Mouse (Mus musculus): ENCODE data around the gene Endog.
"Not testable (repeated sequence)": the region's sequence is repeated elsewhere in the genome, so short reads cannot be mapped to it uniquely, and the experiment has no call there.

Gene Endog

DNA sequence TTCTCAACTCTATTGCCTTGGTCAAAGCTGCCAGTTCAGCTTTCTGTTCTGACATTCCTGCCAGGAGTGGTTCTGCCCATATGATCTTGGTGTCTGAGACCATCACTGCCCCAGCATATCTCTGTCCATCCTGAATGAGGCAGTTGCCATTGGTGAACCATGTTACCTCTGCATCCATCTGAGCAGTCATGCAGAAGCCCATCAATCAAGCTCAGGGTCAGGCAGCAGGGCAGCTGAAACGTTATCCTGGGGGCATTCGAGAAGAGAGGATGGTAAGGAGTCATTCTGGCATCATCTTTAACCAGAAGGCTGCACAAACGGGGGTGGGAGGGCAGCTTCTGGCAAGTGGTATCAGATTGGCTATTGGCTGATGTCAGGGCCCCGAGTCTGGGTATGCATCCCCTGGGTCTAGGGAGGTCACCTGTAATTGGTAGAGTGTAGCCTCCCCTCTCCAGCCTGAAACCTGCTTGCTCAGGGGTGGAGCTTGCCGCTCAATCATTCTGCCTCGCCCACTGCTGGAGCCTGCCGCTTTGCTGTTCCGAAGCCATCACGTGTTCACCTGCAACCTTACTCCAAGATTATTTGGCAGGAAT lies 6.9 kb upstream of the Endog start:
- in situ Hi-C loops (cut with MseI, MboI): loop anchor here in 1 of 2 experiments (10.0 kb wide), 1 partner anchor 60 kb away; no protein-coding TSS in a partner anchor

DNA sequence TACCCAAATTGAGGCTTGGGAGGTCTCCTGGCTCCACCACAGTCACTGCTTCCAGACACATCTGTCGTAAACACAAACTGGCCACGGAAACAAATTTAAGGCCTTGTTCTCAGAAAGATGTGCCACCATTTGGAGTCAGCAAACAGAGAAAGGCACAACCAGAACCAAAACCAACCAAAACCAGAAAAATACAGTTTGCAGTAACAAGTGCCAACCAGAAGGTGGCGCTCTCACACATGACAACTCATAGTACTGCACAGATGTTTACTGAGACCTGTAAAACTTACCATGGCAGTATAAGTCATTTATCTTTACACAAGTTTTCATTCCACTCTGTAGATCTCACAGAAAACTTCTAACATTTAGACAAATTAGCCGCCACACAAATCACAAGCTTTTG lies 4.6 kb upstream of the Endog start:
- in situ Hi-C loops (cut with MseI, MboI): loop anchor here in 1 of 2 experiments (10.0 kb wide), 1 partner anchor 62 kb away; no protein-coding TSS in a partner anchor

DNA sequence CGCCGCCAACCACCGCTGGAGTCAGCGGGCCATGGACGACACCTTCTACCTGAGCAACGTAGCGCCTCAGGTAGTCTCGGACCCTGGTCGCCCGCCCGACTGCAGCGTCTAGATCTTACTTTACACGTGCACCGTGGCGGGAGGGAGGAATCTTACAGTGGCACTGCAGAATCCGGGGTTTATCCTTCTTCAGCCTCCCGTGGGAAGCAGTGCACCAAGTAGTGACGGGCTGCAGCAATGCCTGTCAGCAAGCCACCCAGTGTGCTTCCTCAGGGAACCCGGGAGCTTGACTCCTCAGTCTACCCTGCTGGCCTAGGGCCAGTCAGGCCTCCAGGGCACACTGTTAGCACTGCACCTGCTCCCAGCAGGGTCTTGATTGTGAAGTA lies 697 bp downstream of the Endog start:
- in situ Hi-C loops (cut with MseI, MboI): no loop called here

DNA sequence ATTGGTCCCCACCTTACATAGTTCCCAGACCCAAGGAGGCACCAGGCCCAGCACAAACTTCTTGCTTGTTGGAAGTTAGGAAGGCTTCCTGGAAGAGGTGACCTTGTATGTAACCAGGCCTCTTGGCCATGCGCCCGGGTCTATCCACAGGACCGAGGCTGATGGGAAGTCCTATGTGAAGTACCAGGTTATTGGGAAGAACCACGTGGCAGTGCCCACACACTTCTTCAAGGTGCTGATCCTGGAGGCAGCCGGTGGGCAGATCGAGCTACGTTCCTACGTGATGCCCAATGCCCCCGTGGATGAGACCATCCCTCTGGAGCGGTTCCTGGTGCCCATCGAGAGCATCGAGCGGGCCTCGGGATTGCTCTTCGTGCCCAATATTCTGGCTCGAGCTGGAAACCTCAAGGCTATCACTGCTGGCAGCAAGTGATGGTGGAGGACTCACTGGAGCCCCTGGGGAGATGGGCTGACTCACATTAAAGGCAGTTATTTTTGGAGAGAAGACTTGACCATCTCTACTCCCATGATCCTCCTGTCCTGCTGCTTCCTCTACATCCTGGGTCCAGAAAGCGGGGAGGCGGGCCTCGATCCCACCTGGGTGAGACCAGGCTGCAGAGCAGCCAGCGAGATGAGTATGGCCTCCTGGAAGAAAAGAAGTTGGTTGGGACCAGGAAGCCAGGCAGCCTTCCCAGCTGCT lies 2.4 kb downstream of the Endog start:
- in situ Hi-C loops (cut with MseI, MboI): no loop called here

DNA sequence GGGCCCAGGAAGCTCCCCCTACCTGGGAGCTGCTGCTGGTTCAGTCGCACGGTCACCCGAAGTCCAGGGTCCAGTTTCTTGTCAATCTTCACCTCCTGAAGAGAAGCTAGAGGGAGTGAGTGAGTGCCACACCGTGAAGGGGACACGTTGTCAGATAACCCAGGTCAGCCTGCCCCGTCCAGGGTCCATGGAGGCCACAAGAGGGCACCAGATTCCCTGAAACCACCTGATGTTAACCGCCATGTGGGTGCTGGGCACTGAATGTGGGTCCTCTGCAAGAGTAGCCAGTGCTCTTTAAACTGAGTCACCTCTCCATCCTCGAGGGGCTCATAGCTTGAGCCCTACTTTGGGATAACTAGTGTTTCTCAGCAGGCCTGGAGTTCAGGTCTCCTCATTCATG lies 4.6 kb downstream of the Endog start:
- in situ Hi-C loops (cut with MseI, MboI): no loop called here

DNA sequence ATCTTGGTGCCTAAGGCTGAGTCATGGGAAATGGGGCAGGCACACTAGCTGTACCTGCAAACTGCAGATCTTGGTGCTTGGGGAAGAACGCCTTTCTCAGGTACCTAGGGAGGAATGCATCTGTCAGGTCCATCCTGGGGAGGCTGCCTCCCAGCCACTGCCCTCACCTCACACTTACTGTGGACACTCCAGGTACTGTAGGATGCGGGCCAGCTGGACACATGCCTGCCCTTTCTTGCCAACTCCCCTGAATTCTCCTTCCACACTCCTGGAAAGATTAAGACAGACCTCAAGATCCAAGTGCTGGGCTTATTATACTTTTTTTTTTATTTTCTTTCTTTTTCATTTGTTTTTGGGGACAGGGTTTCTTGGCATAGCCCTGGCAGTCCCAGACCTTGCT lies 5.3 kb downstream of the Endog start:
- in situ Hi-C loops (cut with MseI, MboI): no loop called here

DNA sequence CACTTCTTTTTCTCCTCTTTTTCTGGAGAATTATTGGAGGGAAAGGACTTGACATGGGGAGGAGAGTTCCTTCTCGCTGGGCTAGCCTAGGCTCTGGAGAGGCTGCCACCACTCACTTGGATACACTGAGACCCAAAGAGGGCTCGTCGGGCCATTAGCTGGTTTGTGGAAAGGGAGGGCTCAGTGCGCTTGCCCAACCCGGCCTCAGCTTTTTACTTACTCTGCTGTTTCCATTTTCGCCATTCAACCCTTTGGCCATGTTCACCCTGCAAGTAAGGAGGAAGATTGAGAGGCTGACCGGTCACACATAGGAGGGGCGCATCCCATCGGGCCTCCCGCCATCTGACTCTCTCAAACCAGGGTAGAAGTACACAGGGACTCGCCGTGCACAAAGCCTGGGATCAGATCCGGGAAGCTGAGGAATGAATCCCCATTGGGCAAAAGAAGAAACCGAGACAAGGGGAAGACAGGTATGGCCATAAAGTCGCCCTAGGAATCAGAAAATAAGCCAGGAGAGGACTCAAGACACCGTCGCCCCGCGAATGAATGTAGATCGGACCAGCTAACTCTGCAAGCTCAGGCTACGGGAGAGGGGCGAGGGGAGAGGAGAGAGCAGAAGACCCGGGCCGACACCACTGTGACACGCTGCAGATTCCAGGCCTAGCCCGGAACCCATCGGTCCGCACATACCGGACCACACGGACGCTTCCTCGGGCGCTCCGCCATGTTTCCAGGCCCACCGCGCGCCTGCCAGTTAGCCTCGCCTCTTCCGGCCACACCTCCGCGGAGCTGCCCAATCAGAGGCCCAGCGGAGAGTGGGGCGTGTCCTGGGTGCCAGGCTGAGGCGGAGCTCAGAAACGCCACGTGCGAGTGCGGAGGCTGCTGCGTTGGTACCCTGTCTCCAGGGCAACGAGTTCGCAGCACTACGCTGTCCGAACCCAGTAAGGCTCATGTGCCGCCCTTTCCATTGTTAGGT lies 6.7 kb downstream of the Endog start, which contains the start of gene Spout1:
TSS of gene Spout1 (minus strand) at position 760 of the 976 bp plus-strand sequence.
- in situ Hi-C loops (cut with MseI, MboI): no loop called here

DNA sequence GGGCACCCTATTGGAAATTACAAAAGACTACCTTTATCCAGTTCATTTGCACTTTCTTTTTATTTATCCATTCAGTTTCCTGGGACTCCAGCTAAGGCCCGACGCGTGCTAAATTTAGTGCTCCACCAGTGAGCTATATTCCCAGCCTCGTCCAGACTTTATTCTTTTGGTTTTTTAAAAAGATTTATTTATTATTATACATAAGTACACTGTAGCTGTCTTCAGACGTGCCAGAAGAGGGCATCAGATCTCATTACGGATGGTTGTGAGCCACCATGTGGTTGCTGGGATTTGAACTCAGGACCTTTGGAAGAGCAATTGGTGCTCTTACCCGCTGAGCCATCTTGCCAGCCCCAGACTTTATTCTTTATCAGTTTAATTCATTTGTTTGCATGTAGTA lies 7.4 kb downstream of the Endog start:
- in situ Hi-C loops (cut with MseI, MboI): not testable (repeated sequence)

DNA sequence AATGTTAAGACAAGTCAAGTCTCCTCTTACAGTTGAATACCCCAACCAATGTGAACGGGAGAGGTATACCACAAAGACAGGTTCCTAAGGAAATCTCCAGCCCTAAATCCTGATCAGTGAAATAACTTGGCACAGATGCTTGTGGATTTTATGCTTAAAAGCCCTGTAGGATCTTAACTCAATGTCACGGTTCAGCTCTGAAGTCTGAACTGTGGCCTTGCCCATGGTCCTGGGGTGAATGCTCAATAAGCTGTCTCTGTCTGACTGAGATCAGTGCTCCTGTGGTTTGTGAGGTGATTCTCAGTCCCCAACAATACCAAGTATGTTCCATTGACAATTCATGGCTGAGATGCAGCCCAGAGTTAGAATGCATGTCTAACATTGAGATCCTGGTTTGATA lies 11.1 kb downstream of the Endog start:
- in situ Hi-C loops (cut with MseI, MboI): no loop called here

DNA sequence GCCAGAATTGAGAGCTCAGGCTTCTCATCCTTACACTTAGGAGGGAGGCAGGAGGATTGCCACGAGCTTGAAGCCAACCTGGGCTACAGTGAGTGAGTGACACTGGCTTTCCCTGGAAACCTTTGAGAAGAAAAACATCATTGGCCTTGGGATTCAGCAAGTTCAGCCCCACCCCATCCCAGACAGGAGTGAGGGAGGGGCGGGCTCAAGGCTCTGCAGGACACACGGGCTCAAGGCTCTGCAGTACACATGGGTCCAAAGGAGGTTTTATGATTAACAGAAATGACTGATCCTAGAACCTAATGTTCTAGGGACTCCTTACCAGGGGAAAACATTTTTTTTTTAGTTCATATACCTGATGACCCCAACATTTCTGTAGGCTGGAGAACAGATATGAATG lies 12.4 kb downstream of the Endog start:
- in situ Hi-C loops (cut with MseI, MboI): no loop called here

DNA sequence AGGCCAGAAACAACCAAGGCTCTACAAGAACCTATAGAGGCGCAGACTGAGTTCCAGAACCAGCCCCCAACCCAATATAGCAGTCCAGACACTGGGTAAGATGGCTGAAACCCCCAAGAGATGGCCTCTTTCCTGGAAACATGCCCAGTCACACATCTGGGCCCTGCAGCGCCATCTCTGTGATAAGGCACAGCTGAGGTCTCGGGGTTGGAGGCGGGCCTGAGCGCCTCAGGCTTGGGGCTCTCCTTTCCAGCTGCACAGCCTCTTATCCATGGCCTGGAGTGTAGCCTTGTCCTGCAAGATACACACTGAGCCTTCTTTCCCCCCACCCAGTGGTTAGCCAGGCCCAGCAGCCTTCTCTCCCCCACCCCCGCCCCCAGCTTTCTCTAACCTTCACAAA lies 14.0 kb downstream of the Endog start:
- in situ Hi-C loops (cut with MseI, MboI): no loop called here

DNA sequence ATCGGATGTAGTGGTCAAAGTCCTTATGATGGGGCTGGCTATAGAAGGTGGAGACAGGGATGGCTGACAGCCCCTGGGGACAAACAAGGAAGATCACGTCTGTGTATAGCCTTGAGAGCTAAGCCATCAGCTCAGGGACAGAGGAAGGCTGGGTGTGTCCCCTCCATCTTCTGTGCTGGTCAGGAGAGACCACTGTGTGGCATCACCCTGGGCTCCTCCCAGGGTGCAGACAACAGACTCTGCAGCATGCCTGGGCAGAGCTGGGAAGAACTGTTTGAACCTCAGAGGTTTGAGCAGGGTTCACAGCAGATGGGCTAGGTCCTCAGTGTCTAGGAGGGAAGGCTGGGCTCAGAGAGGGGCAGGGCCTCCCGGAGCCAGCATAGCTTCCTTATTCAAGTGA lies 14.4 kb downstream of the Endog start:
- in situ Hi-C loops (cut with MseI, MboI): no loop called here

DNA sequence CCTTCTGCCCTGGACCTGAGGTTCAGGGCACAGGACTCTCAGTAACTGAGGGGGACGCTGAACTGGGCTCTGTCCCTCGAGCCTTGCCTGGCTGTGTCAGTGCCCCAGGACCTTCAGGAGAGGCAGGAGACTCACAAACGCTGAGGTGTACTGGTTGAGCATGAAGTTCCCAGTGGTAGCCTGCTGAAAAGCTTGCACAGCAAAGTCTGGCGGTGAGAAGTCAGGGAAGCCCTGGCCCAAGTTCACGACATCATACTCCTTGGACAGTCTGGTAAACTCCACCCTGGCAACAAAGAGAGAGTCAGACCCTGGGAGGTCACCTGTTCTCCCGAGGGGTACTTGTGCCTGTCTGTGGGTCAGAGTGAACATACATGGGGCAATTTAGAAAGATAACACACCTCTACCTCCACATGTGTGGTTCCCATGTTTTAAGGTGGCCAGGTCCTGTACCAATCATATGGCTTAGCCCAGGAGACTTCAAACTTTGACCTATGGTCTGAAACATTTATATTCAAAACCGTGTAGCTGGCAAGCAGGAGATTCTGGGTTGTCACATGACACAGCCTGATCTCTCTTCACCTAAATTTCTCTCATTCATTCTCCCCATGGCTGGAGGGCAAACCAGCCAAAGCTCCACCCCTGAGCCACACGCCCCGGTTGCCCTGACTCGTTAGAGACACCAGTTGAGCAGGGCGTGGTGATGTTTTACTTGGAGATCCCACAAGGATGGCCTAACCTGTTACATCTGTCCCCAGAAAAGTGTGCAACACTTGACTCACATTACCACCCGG lies 20.7 kb downstream of the Endog start:
- in situ Hi-C loops (cut with MseI, MboI): no loop called here

DNA sequence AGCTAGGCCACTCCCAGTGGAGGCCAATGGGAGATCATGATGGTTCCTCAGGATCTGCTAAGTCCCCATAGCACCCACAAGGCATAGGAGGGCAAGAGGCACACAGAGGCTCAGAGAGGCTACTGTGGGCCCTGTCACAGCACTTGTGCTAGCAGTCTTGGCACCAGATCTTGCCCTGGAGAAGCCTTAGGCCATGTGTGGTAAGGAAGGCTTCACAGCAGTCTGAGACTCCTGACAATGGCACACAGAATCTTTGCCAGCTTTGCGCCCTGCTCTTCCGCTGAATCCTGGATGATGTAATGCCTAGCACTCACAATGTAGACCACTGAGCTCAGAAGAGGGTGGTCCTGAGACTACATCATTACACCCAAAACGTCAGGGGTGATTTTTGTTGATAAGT lies 23.4 kb downstream of the Endog start:
- in situ Hi-C loops (cut with MseI, MboI): no loop called here

DNA sequence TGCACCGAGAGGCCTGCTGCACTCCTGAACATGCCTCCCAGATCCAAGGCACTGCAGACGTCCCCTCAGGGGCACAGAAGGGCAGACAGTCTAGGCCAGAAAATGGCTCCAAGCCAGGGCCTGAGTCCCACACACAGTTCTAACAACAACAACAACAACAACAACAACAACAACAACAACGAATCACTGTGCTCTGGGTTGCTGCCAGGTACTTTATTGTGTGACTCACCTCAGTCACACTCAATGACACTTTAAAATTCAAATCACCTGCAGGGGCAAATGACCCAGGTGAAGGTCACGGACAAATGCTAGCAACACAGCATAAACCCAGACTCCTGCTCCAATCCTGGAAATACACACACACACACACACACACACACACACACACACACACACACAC lies 26.7 kb downstream of the Endog start:
- in situ Hi-C loops (cut with MseI, MboI): no loop called here

DNA sequence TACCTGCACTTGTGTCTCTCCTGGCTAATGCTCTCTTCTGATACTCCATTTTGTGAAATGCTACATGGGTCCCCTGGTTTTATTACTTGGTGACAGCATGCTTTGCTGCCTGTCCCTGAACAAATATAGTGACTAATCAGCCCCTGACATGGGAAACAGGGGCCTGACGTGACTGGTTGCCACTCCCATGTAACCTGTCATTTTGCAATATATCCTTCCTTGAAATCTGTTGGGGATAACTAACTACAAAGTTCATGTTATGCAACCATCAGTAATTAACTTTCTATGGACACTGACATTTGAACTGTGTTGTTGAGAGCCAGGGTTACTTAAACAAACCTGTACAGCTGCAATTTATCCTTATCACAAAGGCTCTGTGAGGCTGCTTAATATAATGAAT lies 28.7 kb downstream of the Endog start:
- in situ Hi-C loops (cut with MseI, MboI): no loop called here

DNA sequence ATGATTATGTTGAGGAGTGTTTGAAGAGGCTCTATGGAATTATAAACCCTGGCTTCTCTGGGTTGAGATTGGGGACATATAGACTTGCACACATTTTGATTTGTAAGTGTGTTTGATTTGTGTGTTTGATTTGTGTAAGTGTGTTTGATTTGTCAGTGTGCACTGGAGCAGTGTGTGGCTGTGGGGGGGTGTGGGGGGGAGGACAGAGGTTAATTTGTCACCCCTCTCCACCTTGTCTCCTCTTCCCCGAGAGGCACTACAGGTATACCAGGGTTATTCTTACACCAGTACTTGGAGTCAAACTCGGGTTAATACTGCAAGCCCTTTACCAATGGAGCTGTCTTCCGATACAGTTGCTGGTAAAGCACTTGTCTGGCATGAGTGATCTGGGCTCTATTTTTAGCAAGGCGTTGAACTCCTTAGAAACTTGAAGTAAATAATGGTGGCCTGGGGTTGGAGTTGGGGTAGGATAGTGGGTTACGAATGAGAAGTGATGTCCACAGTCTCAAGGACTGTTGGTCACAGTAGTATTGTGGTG lies 29.2 kb downstream of the Endog start:
- in situ Hi-C loops (cut with MseI, MboI): no loop called here

DNA sequence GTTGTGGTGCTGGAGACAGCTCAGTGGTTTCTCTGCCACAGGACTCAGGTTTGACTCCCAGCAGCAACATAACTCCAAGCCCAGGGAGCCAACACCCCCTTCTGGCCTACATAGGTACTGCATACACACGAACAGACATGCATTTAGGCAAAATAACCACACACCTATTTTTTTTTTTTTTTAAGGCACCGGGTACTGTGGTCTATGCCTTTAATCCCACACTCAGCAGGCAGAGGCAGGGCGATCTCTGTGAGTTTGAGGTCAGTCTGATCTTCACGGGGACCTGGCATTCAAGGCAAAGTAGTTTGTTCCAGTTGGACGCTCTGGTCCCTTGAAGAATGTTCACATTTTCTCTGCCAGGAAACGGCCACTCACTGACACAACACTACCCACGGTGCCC lies 32.1 kb downstream of the Endog start:
- in situ Hi-C loops (cut with MseI, MboI): no loop called here

DNA sequence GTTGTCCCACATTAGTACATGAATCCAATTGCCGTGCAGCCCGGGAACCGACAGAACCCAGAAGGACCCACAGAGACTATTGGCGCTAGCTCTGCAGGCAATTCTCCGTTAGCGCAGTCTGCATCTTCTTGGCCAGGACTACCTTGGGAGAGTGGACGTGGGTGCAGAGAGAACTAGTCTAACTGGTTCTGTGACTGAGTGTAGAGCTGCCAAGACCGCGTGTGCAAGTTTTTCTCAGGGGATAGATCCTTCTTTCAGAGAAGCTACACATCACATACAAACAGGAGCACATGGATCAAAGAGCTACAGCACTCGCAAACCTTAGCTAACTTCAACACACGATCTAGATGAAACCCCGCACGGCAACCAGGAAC lies 33.9 kb downstream of the Endog start:
- in situ Hi-C loops (cut with MseI, MboI): no loop called here

DNA sequence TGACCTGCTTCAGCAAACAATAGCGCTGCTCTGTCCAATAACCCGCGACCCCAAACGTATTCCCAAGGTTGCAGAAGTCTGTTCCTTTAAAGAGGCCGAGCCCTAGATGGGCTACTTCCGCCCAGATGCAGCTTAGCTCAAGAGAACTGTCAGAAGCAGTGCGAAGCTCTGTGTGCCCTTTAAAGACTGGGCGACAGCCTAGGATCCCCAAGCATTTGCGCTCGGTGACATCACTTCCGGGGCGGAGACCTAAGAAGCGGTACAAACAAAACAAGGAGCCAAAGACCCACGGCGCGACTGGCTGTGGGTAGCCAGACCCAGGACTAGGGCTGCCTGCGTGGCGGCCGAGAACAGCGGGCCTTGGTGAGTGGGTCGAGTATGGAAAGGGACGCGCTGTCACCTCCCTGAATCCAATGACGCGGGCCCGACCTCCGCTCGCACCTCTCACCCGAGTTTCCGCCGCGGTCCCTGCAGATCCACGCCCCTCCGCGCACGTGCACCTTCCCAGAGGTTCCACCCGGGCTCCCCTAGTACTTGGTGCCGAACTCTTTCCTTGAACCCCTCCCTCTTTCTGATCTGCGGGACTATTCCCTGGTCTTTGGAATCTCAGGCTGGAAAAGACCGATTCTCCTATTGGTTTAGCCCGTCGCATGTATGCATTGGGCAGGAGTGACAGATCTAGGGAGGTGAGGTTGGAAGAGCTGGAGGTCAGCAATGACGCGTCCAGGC lies 34.5 kb downstream of the Endog start, which contains the start of gene Kyat1:
TSS of gene Kyat1 (minus strand) at position 219 of the 729 bp plus-strand sequence.
- in situ Hi-C loops (cut with MseI, MboI): no loop called here

DNA sequence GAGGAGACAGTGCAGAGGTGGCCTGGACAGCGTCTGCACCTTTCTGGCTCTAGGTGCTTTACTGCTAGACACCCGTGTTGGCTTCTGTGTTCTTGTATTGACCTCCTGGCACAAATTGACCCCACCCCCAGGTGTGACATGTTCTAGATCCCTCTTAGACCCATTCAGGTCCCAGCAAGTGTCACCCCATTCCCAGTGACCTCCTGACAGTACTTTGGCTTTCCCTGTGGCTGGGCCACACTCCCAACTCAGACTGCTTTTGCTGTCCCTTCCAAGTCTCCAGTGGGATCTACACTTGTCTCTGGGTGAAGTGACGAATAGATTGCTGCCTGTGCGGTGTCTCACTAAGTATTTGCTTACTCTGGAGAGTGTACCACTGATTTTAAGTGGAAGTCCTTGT lies 36.1 kb downstream of the Endog start:
- in situ Hi-C loops (cut with MseI, MboI): no loop called here

Data from mouse trophoblast stem cell (cell line).